Mouse (Mus musculus) spleen, adult 2 months (tissue): ENCODE data around the gene Armh2.

Experiments used
- CTCF ChIP-seq: fragments of 200-500 bp; IDR thresholded peaks from 2 replicates; pipeline ENCODE4 v1.5.1; 2011; ENCODE audit warnings: mild to moderate bottlenecking, inconsistent platforms; ENCODE audit not compliant: insufficient read depth, insufficient read length, insufficient replicate concordance; ENCODE audit errors: extremely low read depth
- POLR2A ChIP-seq: fragments of 200-500 bp; IDR thresholded peaks from 2 replicates; pipeline ENCODE4 v1.6.1; 2011; ENCODE audit warnings: low read depth, low read length, inconsistent platforms

DNA sequence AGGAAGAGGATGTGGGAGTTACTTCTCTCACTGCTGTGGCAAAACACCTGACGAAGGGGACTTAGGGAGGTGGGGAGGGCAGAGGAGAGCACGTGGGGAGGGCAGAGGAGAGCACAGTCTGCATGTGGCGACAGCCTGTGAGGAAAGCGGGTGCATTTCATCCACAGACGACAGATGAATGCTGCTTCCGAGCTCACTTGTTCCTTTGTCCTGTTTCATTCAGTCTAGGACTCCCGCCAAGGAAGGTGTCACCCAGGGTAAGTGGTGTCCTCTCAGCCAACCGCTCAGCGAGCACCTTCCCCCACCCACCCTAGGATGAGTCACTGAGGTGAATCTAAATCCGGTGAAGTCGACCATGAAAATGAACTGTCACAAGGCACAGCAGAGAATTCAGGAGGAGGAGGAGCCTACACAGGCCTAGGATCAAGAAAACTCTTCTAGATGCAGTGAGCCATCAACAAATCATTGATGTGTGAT is 45.0 kb downstream of the Armh2 start:
- TF ChIP-seq POLR2A, result no peak
- TF ChIP-seq CTCF, result no peak
